Mouse (Mus musculus) kidney, embryonic 14.5 days (tissue): ENCODE measurements around the gene Nfu1. TPM values are rescaled to one million over a fixed set of nuclear protein-coding genes. Genes with fewer than 3 reads are reported as not detected.
A peak's percentile ranks its signal among the peaks of the same experiment; 100 is the strongest.

Experiments used
- ATAC-seq: fragments of 200-750 bp; cut with Nextera tagmentation; 2 replicates; pipeline ENCODE4 v1.8.0; 2017; ENCODE audit warnings: moderate number of reproducible peaks, mild to moderate bottlenecking, moderate TSS enrichment, moderate library complexity; ENCODE audit not compliant: low FRiP score, low TSS enrichment
- H3K27ac ChIP-seq: fragments of 300-500 bp; sonication (generic); 2 replicates; pipeline ENCODE4 v1.5.1; 2014; ENCODE audit warnings: low read depth, mild to moderate bottlenecking, low read length, moderate library complexity, mixed read lengths
- H3K27me3 ChIP-seq: fragments of 300-500 bp; sonication (generic); 2 replicates; pipeline ENCODE4 v1.6.1; 2014; ENCODE audit warnings: mild to moderate bottlenecking, low read length; ENCODE audit not compliant: control insufficient read depth, insufficient read depth
- H3K36me3 ChIP-seq: fragments of 300-500 bp; sonication (generic); 2 replicates; pipeline ENCODE4 v1.6.1; 2014; ENCODE audit warnings: low read length, mixed read lengths; ENCODE audit not compliant: control insufficient read depth, insufficient read depth
- H3K4me1 ChIP-seq: fragments of 300-500 bp; sonication (generic); 2 replicates; pipeline ENCODE4 v1.6.1; 2014; ENCODE audit warnings: low read length, mixed read lengths; ENCODE audit not compliant: control insufficient read depth, insufficient read depth
- H3K4me2 ChIP-seq: fragments of 300-500 bp; sonication (generic); replicated peaks from 2 replicates; pipeline ENCODE4 v1.6.1; 2014; ENCODE audit warnings: low read depth, mild to moderate bottlenecking, low read length
- H3K4me3 ChIP-seq: fragments of 300-500 bp; sonication (generic); 2 replicates; pipeline ENCODE4 v1.5.1; 2014; ENCODE audit warnings: mild to moderate bottlenecking, low read length
- H3K9ac ChIP-seq: fragments of 300-500 bp; sonication (generic); 2 replicates; pipeline ENCODE4 v1.6.1; 2014; ENCODE audit warnings: low read depth, mild to moderate bottlenecking, low read length, moderate library complexity
- H3K9me3 ChIP-seq: fragments of 300-500 bp; sonication (generic); 2 replicates; pipeline ENCODE4 v1.6.1; 2016; ENCODE audit warnings: low read length; ENCODE audit not compliant: control insufficient read depth
- WGBS: fragments of 180-500 bp; shearing (Covaris S2); extraction: QIAGEN DNeasy Blood & Tissue Kit; methylation state at CpG from one replicate; pipeline ENCODE4 v1.1.7; 2014; 5-methylcytosine and 5-hydroxymethylcytosine counted together
- polyA plus RNA-seq: library from polyadenylated mRNA; unstranded; fragments of >200 nt; fragmentation: Nextera tagmentation; extraction: Ambion mirVana; gene quantifications from 2 replicates; pipeline ENCODE4 v1.2.1, GENCODE M21; 2014

Gene Nfu1
- polyA plus RNA-seq, 1 experiment from 2014 or later: 102 TPM

GRCm38 (mm10) chr6:87034395-87034794 lies 25.4 kb downstream of the Nfu1 start:
- Histone ChIP-seq H3K27me3 (no peaks in the 10 kb centered on the region), H3K36me3 (peaks cover 2% of the 10 kb centered on the region; the same call in 1 of the 2 replicates), H3K4me3 (no peak overlapping the region), H3K4me1 (no peaks in the 10 kb centered on the region), H3K27ac (no peak overlapping the region), H3K9ac (no peak overlapping the region), H3K9me3 (0 out of 2 replicates have a peak, but pooled peaks cover 2% of the 10 kb centered on the region), H3K4me2 (no peak overlapping the region)
- ATAC-seq: no peak
- WGBS: 85% methylated on average over 3 of the region's 3 CpGs

DNA sequence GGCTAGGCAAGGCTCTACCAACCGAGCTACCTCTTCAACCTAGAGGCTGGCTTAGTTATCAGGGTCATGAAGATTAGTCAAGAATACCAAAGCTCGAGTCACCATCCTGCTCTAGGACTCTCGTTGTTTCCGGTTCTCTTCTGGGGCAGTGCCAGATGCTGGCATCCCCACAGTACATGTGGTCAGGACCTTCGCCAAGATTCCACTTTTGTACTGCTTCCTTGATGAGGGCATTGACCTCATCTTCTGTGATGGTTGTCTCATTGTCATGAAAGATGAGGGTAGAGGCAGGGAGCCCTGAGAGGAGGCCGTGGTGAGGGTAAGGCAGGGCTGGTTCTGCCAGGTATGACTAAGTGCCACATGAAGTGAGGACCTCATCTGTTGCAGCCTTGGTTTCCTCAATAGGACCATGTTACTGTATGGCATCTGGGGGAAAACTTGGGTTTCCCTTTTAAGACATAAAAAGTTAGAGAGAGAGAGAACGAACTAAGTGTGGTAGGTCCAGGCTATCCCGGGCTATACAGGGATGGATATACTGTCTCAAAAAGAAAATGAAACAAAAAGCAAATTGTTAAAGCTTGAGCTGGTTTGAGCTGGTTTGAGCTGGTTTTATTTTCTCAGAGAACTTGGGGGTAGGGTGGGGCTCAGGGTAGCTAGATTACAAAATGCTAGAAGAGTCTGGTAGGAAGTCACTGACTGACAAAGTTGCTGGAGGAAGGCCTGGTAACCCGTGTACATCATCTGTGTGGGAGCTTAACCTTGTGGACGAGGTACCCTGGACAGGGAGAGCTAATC lies 29.0 kb downstream of the Nfu1 start:
- 89% methylated on average over 10 of the region's 10 CpGs for whole genome bisulfite sequencing

GRCm38 (mm10) chr6:87039161-87039560 lies 30.1 kb downstream of the Nfu1 start:
- ATAC-seq: no peak
- Histone ChIP-seq H3K27ac (no peak overlapping the region), H3K27me3 (no peaks in the 10 kb centered on the region), H3K4me3 (no peak overlapping the region), H3K9me3 (0 out of 2 replicates have a peak, but pooled peaks cover 2% of the 10 kb centered on the region), H3K36me3 (no peaks in the 10 kb centered on the region), H3K4me1 (peaks cover 6% of the 10 kb centered on the region), H3K4me2 (no peak overlapping the region), H3K9ac (no peak overlapping the region)
- 86% methylated on average over 8 of the region's 8 CpGs for WGBS

More for the DNA sequence above, 29.0 kb downstream of the Nfu1 start:
- no peaks in the 10 kb centered on the region for H3K36me3 ChIP-seq
- H3K4me2 ChIP-seq: no peak overlapping the region
- no peaks in the 10 kb centered on the region for H3K4me1 ChIP-seq
- H3K27ac ChIP-seq: no peak overlapping the region
- H3K9me3 ChIP-seq: 0 out of 2 replicates have a peak, but pooled peaks cover 2% of the 10 kb centered on the region
- H3K9ac ChIP-seq: no peak overlapping the region
- ATAC-seq: no peak
- H3K4me3 ChIP-seq: no peak overlapping the region
- H3K27me3 ChIP-seq: no peaks in the 10 kb centered on the region

- no peaks in the 10 kb centered on the region; the same call in 1 of the 2 replicates for H3K36me3 ChIP-seq
- H3K9ac ChIP-seq: no peak overlapping the region
- 78% methylated on average over 4 of the region's 4 CpGs for WGBS
Measured at GRCm38 (mm10) chr6:87040971-87041370, 31.9 kb downstream of the Nfu1 start.

GRCm38 (mm10) chr6:87041431-87041830 lies 32.4 kb downstream of the Nfu1 start:
- Histone ChIP-seq H3K4me1 (peaks cover 6% of the 10 kb centered on the region), H3K4me2 (no peak overlapping the region), H3K27me3 (no peaks in the 10 kb centered on the region), H3K9ac (no peak overlapping the region), H3K4me3 (peak overlapping the region; percentile 98; the same call in 1 of the 2 replicates), H3K27ac (no peak overlapping the region; the same call in 1 of the 2 replicates), H3K9me3 (0 out of 2 replicates have a peak, but pooled peaks cover 2% of the 10 kb centered on the region), H3K36me3 (no peaks in the 10 kb centered on the region; the same call in 1 of the 2 replicates)
- no peak for ATAC-seq
- WGBS: 93% methylated on average over 7 of the region's 7 CpGs

More at GRCm38 (mm10) chr6:87040971-87041370, 31.9 kb downstream of the Nfu1 start:
- ATAC-seq: no peak
- Histone ChIP-seq H3K27me3 (no peaks in the 10 kb centered on the region), H3K9me3 (0 out of 2 replicates have a peak, but pooled peaks cover 2% of the 10 kb centered on the region), H3K4me1 (peaks cover 6% of the 10 kb centered on the region), H3K27ac (no peak overlapping the region), H3K4me3 (no peak overlapping the region), H3K4me2 (no peak overlapping the region)

GRCm38 (mm10) chr6:87042004-87042336 lies 32.9 kb downstream of the Nfu1 start:
- Histone ChIP-seq H3K9ac (peak overlapping the region; percentile 91), H3K36me3 (no peaks in the 10 kb centered on the region; the same call in 1 of the 2 replicates), H3K4me3 (peak overlapping the region; percentile 98), H3K27ac (peak overlapping the region; percentile 97), H3K4me1 (peaks cover 6% of the 10 kb centered on the region), H3K4me2 (peak overlapping the region; percentile 65), H3K9me3 (0 out of 2 replicates have a peak, but pooled peaks cover 1% of the 10 kb centered on the region), H3K27me3 (no peaks in the 10 kb centered on the region)
- 0% methylated on average over 11 of the region's 11 CpGs for WGBS
- no peak for ATAC-seq

GRCm38 (mm10) chr6:87042337-87043130 lies 33.5 kb downstream of the Nfu1 start, which contains the start of gene Gfpt1:
Gene Gfpt1, plus strand, starts transcription at chr6:87042846.
- ATAC-seq: peak; percentile 98
- Histone ChIP-seq H3K36me3 (peaks cover 2% of the 10 kb centered on the region; the same call in 1 of the 2 replicates), H3K4me3 (peak within 1 kb of the TSS; percentile 98), H3K9ac (peak within 1 kb of the TSS; percentile 91), H3K4me1 (peaks cover 6% of the 10 kb centered on the region), H3K27ac (peak within 1 kb of the TSS; percentile 97), H3K27me3 (no peaks in the 10 kb centered on the region), H3K4me2 (peak within 1 kb of the TSS; percentile 65), H3K9me3 (no peaks in the 10 kb centered on the region)
- under 1% methylated on average over 68 of the region's 68 CpGs for WGBS

DNA sequence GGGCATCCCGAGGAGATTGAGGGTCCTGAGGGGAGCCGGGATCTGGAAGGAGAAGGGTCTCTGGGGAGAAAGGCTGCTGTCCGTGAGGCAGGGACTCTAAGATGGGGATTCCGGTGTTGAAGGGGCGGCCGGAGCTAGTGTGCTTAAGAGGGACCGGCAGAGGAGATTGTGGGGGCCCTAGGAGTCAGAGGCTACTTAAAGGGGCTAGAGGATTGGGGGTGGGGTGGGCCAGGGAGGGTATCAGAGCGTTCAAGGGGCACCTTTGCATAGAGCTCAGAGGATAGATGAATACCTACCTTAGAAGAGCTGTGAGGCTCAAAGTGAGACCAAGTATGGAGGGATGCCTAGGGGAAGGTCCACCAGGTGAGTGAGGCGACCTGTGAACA lies 34.1 kb downstream of the Nfu1 start:
- Histone ChIP-seq H3K9me3 (no peaks in the 10 kb centered on the region), H3K27ac (peak overlapping the region; percentile 97; the same call in 1 of the 2 replicates), H3K27me3 (no peaks in the 10 kb centered on the region), H3K36me3 (peaks cover 6% of the 10 kb centered on the region; the same call in 1 of the 2 replicates), H3K4me1 (peaks cover 6% of the 10 kb centered on the region), H3K4me3 (peak overlapping the region; percentile 98), H3K9ac (peak overlapping the region; percentile 91), H3K4me2 (peak overlapping the region; percentile 65)
- WGBS: 2% methylated on average over 9 of the region's 9 CpGs
- peak; percentile 45 for ATAC-seq
